In the genomic region with DNA sequence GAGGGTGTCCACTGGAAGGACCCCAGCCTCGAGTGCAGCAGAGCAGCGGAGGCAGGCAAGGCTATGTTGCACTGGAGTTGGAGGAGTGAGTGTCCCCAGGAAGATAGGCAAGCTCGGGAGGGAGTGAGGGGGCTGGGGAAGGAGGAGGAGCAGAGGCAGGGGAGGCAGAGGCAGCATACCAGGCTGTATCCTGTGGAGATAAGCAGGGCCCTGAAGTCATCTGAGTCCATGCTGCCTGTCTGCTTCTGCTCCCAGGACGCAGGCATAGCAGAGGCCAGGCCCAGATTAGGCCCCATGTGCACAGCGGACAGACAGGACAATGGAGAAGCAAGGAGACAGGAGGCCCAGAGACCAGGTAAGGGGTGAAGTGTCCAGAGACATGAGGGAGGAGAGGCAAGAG, we compare ENCODE assay signal across 14 mouse cellular contexts. TPM values are rescaled to one million over a fixed set of nuclear protein-coding genes. Genes with fewer than 3 reads are reported as not detected.
DNase-seq lines count a peak whose midpoint lies in the region; ATAC-seq lines count a peak whose summit lies in the region.
"Had no signal": no experiment of that assay in that cellular context is flagged by ENCODE, and none has a peak within 500 bp of the region (broad histone marks: within the 10 kb centered on the region; RNA-seq: fewer than 3 reads in every experiment).

No protein-coding gene starts in this region.

- H3K27me3 ChIP-seq in liver, embryonic 12.5 days (replicated peaks), result peaks cover 10% of the 10 kb centered on the region

- H3K9me3 ChIP-seq in liver, embryonic 12.5 days (replicated peaks), result no peaks in the 10 kb centered on the region

- DNase-seq in heart, adult 11 months, result peak; percentile 95
- DNase-seq in heart, adult 9 months (ENCODE audit: low spot score in 2 of 2), result no peak
- DNase-seq in ovary, adult 18-20 months (ENCODE audit: low spot score), result peak; percentile 64
- DNase-seq in ovary, postnatal 14 days (ENCODE audit: low spot score), result no peak
- no peak for DNase-seq in right cerebral cortex, postnatal 4 days
- DNase-seq in kidney, adult 11 months, result no peak
- DNase-seq in gastrocnemius, postnatal 10 days, result no peak
- DNase-seq: cerebellum, adult 9-10 months; kidney, adult 9 months; thymus, adult 18-20 months had no signal

- H3K27ac ChIP-seq in liver, embryonic 12.5 days, result peak overlapping the region; percentile 60
- H3K27ac ChIP-seq: macrophage had no signal

- 0 out of 2 replicates have a peak overlapping the region, but pooled peaks have one; percentile 2 for H3K9ac ChIP-seq in liver, embryonic 12.5 days

- peak; percentile 53 for ATAC-seq in liver, embryonic 12.5 days

- 21% methylated on average over 5 of the region's 5 CpGs for WGBS in liver, embryonic 12.5 days (ENCODE audit: insufficient replicate concordance)

- H3K4me1 ChIP-seq in liver, embryonic 12.5 days, result peaks cover 24% of the 10 kb centered on the region

- H3K4me3 ChIP-seq in liver, embryonic 12.5 days, result no peak overlapping the region
- H3K4me3 ChIP-seq: myocyte had no signal

- no peak overlapping the region; the same call in 1 of the 2 replicates for H3K4me2 ChIP-seq in liver, embryonic 12.5 days

- peaks cover 88% of the 10 kb centered on the region for H3K36me3 ChIP-seq in liver, embryonic 12.5 days

RNA-seq across cellular contexts. Expression of a gene that starts 13.7 kb away (rescaled TPM):
- 0.12 and 0.13 TPM in 2 replicates for polyA plus RNA-seq in liver, embryonic 12.5 days (2016; fragmentation: Nextera tagmentation; extraction: Ambion mirVana)
- total RNA-seq in gastrocnemius, postnatal 10 days (2021), result under 1 TPM; 0.23 to 0.27 TPM
- total RNA-seq: hematopoietic stem cell, adult 5-6 weeks had no signal

RNA-seq across cellular contexts. Expression of a gene that starts 31.3 kb away (rescaled TPM):
- 0.25 TPM in 1 of 2 replicates, not detected in the other for polyA plus RNA-seq in liver, embryonic 12.5 days (2016; fragmentation: Nextera tagmentation; extraction: Ambion mirVana)
- total RNA-seq in gastrocnemius, postnatal 10 days (2021), result under 1 TPM in 1 of 2 experiments, not detected in 1; 0.56 TPM
- total RNA-seq: hematopoietic stem cell, adult 5-6 weeks had no signal
- polyA plus RNA-seq: macrophage had no signal

Comparison
In these comparisons a context has a peak if more than half of its experiments do, and no peak if none do; other contexts are left out.
1. DNase-seq: peak in heart, adult 11 months (single experiment) and ovary, adult 18-20 months (single experiment); none in heart, adult 9 months (0 of 2), ovary, postnatal 14 days (single experiment), right cerebral cortex, postnatal 4 days (single experiment), kidney, adult 11 months (single experiment) and gastrocnemius, postnatal 10 days (single experiment).